Mouse (Mus musculus) limb, embryonic 12.5 days (tissue): ENCODE data around the gene Zdhhc20. TPM values are rescaled to one million over a fixed set of nuclear protein-coding genes. Genes with fewer than 3 reads are reported as not detected.

ENCODE experiments used
- ATAC-seq: fragments of 200-750 bp; cut with Nextera tagmentation; 2 replicates; pipeline ENCODE4 v1.8.0; 2017; ENCODE audit warnings: low read depth, moderate TSS enrichment; ENCODE audit not compliant: insufficient number of reproducible peaks, insufficient read depth, low FRiP score, low TSS enrichment
- H3K27ac ChIP-seq: fragments of 300-500 bp; sonication (generic); 2 replicates; pipeline ENCODE4 v1.5.1; 2016; ENCODE audit warnings: mild to moderate bottlenecking, moderate library complexity
- H3K27me3 ChIP-seq: fragments of 300-500 bp; sonication (generic); 2 replicates; pipeline ENCODE4 v1.6.1; 2016; ENCODE audit warnings: mild to moderate bottlenecking, moderate library complexity
- H3K36me3 ChIP-seq: fragments of 300-500 bp; sonication (generic); 2 replicates; pipeline ENCODE4 v1.6.1; 2016; ENCODE audit warnings: mild to moderate bottlenecking, moderate library complexity
- H3K4me1 ChIP-seq: fragments of 300-500 bp; sonication (generic); replicated peaks from 2 replicates; pipeline ENCODE4 v1.6.1; 2016
- H3K4me2 ChIP-seq: fragments of 300-500 bp; sonication (generic); 2 replicates; pipeline ENCODE4 v1.6.1; 2016; ENCODE audit warnings: mild to moderate bottlenecking, moderate library complexity
- H3K4me3 ChIP-seq: fragments of 300-500 bp; sonication (generic); replicated peaks from 2 replicates; pipeline ENCODE4 v1.5.1; 2016; ENCODE audit warnings: mild to moderate bottlenecking
- H3K9ac ChIP-seq: fragments of 300-500 bp; sonication (generic); replicated peaks from 2 replicates; pipeline ENCODE4 v1.6.1; 2016; ENCODE audit warnings: mild to moderate bottlenecking, moderate library complexity
- H3K9me3 ChIP-seq: fragments of 300-500 bp; sonication (generic); 2 replicates; pipeline ENCODE4 v1.6.1; 2016; ENCODE audit warnings: mild to moderate bottlenecking, moderate library complexity
- WGBS: fragments of 180-500 bp; shearing (Covaris S2); methylation state at CpG from one replicate; pipeline ENCODE4 v1.1.7; 2016; 5-methylcytosine and 5-hydroxymethylcytosine counted together
- polyA plus RNA-seq: library from polyadenylated mRNA; unstranded; fragments of >200 nt; fragmentation: Nextera tagmentation; extraction: Ambion mirVana; gene quantifications from 2 replicates; pipeline ENCODE4 v1.2.1, GENCODE M21; 2016

Zdhhc20 gene
- polyA plus RNA-seq, 1 experiment from 2014 or later: 78.4 TPM

GRCm38 (mm10) chr14:57889541-57890010, 500 bp downstream of the Zdhhc20 start:
- H3K9me3 ChIP-seq: no peaks in the 10 kb centered on the region
- ATAC-seq: no peak
- peak overlapping the region; percentile 89 for H3K27ac ChIP-seq
- WGBS: under 1% methylated on average over 37 of the region's 37 CpGs
- H3K4me2 ChIP-seq: peak overlapping the region; percentile 60
- peaks cover 10% of the 10 kb centered on the region for H3K4me1 ChIP-seq
- H3K36me3 ChIP-seq: no peaks in the 10 kb centered on the region; the same call in 1 of the 2 replicates
- peak overlapping the region; percentile 95 for H3K9ac ChIP-seq
- no peaks in the 10 kb centered on the region for H3K27me3 ChIP-seq
- peak overlapping the region; percentile 93 for H3K4me3 ChIP-seq

- Histone ChIP-seq H3K27me3 (no peaks in the 10 kb centered on the region), H3K36me3 (no peaks in the 10 kb centered on the region; the same call in 1 of the 2 replicates), H3K4me3 (no peak overlapping the region), H3K9ac (no peak overlapping the region), H3K4me2 (no peak overlapping the region), H3K4me1 (peaks cover 13% of the 10 kb centered on the region), H3K9me3 (no peaks in the 10 kb centered on the region), H3K27ac (no peak overlapping the region)
- no peak for ATAC-seq
- WGBS: 91% methylated on average over 8 of the region's 8 CpGs
Measured at GRCm38 (mm10) chr14:57887171-57887570, 2.9 kb downstream of the Zdhhc20 start.

GRCm38 (mm10) chr14:57886032-57886431, 4.0 kb downstream of the Zdhhc20 start:
- Histone ChIP-seq H3K4me2 (no peak overlapping the region), H3K9ac (no peak overlapping the region), H3K4me1 (peaks cover 13% of the 10 kb centered on the region), H3K9me3 (no peaks in the 10 kb centered on the region), H3K27me3 (no peaks in the 10 kb centered on the region), H3K4me3 (no peak overlapping the region), H3K27ac (no peak overlapping the region), H3K36me3 (no peaks in the 10 kb centered on the region; the same call in 1 of the 2 replicates)
- ATAC-seq: no peak
- 87% methylated on average over 2 of the region's 2 CpGs for WGBS

- H3K4me2 ChIP-seq: no peak overlapping the region
- H3K9ac ChIP-seq: no peak overlapping the region
- 93% methylated on average over 3 of the region's 3 CpGs for WGBS
- no peaks in the 10 kb centered on the region for H3K9me3 ChIP-seq
- H3K4me1 ChIP-seq: peaks cover 8% of the 10 kb centered on the region
- H3K27me3 ChIP-seq: no peaks in the 10 kb centered on the region
- no peak overlapping the region for H3K4me3 ChIP-seq
- ATAC-seq: no peak
- no peaks in the 10 kb centered on the region; the same call in 1 of the 2 replicates for H3K36me3 ChIP-seq
- no peak overlapping the region for H3K27ac ChIP-seq
Measured at GRCm38 (mm10) chr14:57883341-57883740, 6.7 kb downstream of the Zdhhc20 start.

GRCm38 (mm10) chr14:57882720-57883119, 7.4 kb downstream of the Zdhhc20 start:
- no peak overlapping the region for H3K9ac ChIP-seq
- no peak overlapping the region for H3K27ac ChIP-seq

GRCm38 (mm10) chr14:57881793-57882192, 8.3 kb downstream of the Zdhhc20 start:
- no peak overlapping the region for H3K4me2 ChIP-seq
- 0 out of 2 replicates have a peak, but pooled peaks cover 3% of the 10 kb centered on the region for H3K4me1 ChIP-seq
- peaks cover 4% of the 10 kb centered on the region; the same call in 1 of the 2 replicates for H3K36me3 ChIP-seq
- no peak for ATAC-seq
- no peaks in the 10 kb centered on the region for H3K9me3 ChIP-seq
- no peak overlapping the region for H3K27ac ChIP-seq
- 56% methylated on average over 4 of the region's 4 CpGs for WGBS
- no peaks in the 10 kb centered on the region for H3K27me3 ChIP-seq
- no peak overlapping the region for H3K9ac ChIP-seq
- H3K4me3 ChIP-seq: no peak overlapping the region

More at GRCm38 (mm10) chr14:57882720-57883119, 7.4 kb downstream of the Zdhhc20 start:
- 78% methylated on average over 4 of the region's 4 CpGs for WGBS
- H3K4me1 ChIP-seq: 0 out of 2 replicates have a peak, but pooled peaks cover 3% of the 10 kb centered on the region
- no peaks in the 10 kb centered on the region for H3K9me3 ChIP-seq
- no peak overlapping the region for H3K4me3 ChIP-seq
- H3K4me2 ChIP-seq: no peak overlapping the region
- no peak for ATAC-seq
- no peaks in the 10 kb centered on the region for H3K27me3 ChIP-seq
- no peaks in the 10 kb centered on the region; the same call in 1 of the 2 replicates for H3K36me3 ChIP-seq

- Histone ChIP-seq H3K27me3 (no peaks in the 10 kb centered on the region), H3K4me3 (no peak overlapping the region), H3K36me3 (peaks cover 6% of the 10 kb centered on the region; the same call in 1 of the 2 replicates), H3K9ac (no peak overlapping the region), H3K27ac (no peak overlapping the region), H3K9me3 (no peaks in the 10 kb centered on the region), H3K4me1 (0 out of 2 replicates have a peak, but pooled peaks cover 3% of the 10 kb centered on the region), H3K4me2 (no peak overlapping the region)
- ATAC-seq: no peak
Measured at GRCm38 (mm10) chr14:57881074-57881473, 9.0 kb downstream of the Zdhhc20 start.

GRCm38 (mm10) chr14:57877921-57878320, 12.2 kb downstream of the Zdhhc20 start:
- no peaks in the 10 kb centered on the region for H3K27me3 ChIP-seq
- H3K9me3 ChIP-seq: no peaks in the 10 kb centered on the region
- H3K27ac ChIP-seq: no peak overlapping the region
- no peak for ATAC-seq
- WGBS: 94% methylated on average over 9 of the region's 9 CpGs
- no peak overlapping the region for H3K4me2 ChIP-seq
- peaks cover 17% of the 10 kb centered on the region; the same call in 1 of the 2 replicates for H3K36me3 ChIP-seq
- H3K4me1 ChIP-seq: 0 out of 2 replicates have a peak, but pooled peaks cover 3% of the 10 kb centered on the region
- no peak overlapping the region for H3K4me3 ChIP-seq
- no peak overlapping the region for H3K9ac ChIP-seq

- Histone ChIP-seq H3K36me3 (peaks cover 69% of the 10 kb centered on the region), H3K4me2 (no peak overlapping the region), H3K27ac (no peak overlapping the region), H3K9me3 (no peaks in the 10 kb centered on the region), H3K27me3 (no peaks in the 10 kb centered on the region), H3K9ac (no peak overlapping the region), H3K4me3 (no peak overlapping the region), H3K4me1 (no peaks in the 10 kb centered on the region)
- ATAC-seq: no peak
- 92% methylated on average over 3 of the region's 3 CpGs for WGBS
Measured at GRCm38 (mm10) chr14:57866676-57867276, 23.3 kb downstream of the Zdhhc20 start.

- Histone ChIP-seq H3K4me1 (no peaks in the 10 kb centered on the region), H3K27ac (no peak overlapping the region), H3K27me3 (no peaks in the 10 kb centered on the region), H3K36me3 (peaks cover 79% of the 10 kb centered on the region), H3K9me3 (no peaks in the 10 kb centered on the region), H3K4me3 (no peak overlapping the region), H3K4me2 (no peak overlapping the region), H3K9ac (no peak overlapping the region)
- no peak for ATAC-seq
- WGBS: 92% methylated on average over 3 of the region's 3 CpGs
Measured at GRCm38 (mm10) chr14:57865256-57865655, 24.8 kb downstream of the Zdhhc20 start.

- Histone ChIP-seq H3K27ac (no peak overlapping the region), H3K9me3 (no peaks in the 10 kb centered on the region), H3K4me1 (no peaks in the 10 kb centered on the region), H3K27me3 (no peaks in the 10 kb centered on the region), H3K4me2 (no peak overlapping the region), H3K9ac (no peak overlapping the region), H3K36me3 (peaks cover 83% of the 10 kb centered on the region), H3K4me3 (no peak overlapping the region)
- ATAC-seq: no peak
- 72% methylated on average over 2 of the region's 2 CpGs for WGBS
Measured at GRCm38 (mm10) chr14:57863129-57863528, 26.9 kb downstream of the Zdhhc20 start.
